Mouse (Mus musculus): ENCODE data around the gene Lgr5.
A peak's percentile ranks its signal among the peaks of the same experiment; 100 is the strongest.

Lgr5 gene

GRCm38 (mm10) chr10:115570577-115570976 lies 17.0 kb downstream of the Lgr5 start:
- DNase-seq (ENCODE audit: low spot score) = no peak

- no peak for DNase-seq (ENCODE audit: low spot score)
Observed at GRCm38 (mm10) chr10:115569712-115570491, 17.7 kb downstream of the Lgr5 start, which contains the start of gene A930009A15Rik. A930009A15Rik (plus strand) TSS chr10:115569986.

DNA sequence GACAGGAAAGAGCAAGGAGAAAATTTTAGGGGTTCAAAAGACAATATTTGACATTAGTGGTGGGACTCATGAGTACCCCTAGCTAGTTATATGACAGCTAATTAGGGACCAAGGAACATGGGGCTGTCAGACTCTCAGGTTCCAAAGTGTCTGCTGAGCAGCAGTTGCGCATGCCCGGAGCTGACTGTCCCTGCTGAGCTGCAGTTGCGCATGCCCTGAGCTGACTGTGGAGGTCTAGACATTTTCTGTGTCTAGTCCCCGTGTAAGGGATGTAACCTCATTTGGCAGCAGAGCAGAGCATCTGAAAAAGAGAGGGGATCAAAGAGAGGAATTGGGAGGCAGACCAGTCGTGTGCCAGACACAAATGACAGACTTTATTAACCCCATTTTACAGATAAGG lies 23.6 kb downstream of the Lgr5 start:
- DNase-seq (ENCODE audit: low spot score) = no peak

DNA sequence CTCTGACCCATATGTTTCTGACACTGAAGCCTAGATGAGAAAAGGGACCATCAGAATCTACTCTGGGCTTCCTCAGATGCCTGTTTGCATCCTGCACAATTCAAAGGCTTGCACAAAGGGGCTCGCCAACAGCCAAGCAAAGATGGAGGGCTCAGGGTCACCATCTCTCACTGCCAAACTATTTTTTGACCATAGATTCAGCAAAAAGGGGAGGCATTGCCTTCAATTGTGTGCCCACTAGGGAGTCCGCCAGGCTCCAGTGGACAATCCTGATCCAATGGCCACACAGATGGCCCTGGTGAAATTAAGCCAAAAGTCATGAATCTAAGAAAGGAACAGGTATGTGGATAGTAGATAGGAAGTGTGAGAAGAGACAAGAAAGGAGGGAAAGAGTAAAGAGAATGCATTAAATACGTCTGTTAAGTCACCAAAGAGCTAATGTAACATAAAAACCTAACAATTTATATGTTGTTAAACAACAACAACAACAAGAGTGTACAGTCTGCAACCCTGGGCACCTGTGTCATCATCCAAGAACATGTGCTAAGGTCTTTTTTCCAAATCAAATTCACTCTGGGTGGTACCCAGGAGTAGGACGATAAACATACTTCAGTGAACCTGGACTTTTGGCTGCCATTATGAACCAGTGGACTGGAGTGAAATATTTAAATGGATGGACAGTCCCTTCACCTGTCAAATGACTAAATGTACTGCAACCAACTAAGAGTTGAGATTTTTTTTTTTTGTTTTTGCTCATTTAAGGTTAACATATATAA lies 24.5 kb downstream of the Lgr5 start:
- DNase-seq (ENCODE audit: low spot score) = no peak

DNA sequence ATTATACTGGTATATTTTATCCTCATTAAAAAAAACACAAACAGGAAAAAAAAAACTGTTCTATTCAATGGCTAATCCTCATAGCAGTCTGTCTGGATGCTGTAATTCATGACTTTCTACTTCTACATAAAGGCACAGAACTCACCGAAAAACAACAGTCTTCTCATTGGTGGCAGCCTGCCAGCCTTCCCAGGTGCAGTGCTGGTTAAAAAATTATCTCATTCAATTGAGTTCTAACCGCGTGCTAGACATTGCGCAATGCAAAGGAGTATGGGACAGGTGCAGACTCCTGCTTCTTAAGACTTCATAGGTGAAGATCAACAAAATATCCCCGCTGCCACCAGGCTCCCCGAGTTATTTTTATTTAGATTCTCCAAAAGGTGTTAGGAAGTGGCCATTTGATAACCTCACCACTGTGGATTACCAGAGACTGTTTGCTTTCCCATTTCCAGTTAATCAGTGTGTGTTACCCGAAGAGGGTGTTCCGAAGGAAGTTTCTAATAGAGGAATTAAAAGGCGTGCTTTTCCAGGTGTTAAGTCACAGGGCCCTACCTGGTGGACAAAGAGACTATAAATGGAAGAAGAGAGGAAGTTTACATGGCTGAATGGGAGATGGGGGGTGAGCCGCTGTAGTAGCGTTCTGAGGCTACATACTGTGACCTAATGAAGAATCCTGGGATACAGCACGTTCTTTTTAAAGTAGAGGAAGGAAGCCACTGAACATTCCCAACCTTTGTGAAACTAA lies 26.3 kb downstream of the Lgr5 start:
- peak; percentile 28 for DNase-seq (ENCODE audit: low spot score)

DNA sequence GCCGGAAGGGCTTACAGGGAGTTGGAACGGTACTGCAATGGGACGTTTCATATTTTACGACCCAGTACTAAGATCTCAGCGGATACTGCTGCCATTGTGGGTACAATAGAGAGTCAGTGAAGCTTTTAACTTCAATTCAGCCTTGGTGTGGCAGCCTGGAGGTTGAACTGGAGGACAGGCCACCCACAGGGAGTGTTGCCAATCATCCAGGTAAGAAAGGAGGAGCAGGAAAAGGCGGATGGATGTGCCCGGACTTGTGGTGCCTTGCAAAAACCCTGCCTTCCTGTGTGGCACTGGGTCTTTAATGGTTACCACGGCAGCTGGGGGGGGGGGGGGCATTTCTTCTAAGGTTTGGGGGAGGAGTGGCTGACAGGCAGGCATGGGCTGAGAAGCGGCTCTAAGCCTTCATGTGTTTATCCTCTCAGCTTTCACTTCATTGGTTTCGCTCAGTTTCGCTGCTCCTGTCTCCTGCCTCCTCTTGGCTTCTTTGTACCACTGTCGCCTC lies 30.8 kb downstream of the Lgr5 start:
- DNase-seq (ENCODE audit: low spot score) = no peak

DNA sequence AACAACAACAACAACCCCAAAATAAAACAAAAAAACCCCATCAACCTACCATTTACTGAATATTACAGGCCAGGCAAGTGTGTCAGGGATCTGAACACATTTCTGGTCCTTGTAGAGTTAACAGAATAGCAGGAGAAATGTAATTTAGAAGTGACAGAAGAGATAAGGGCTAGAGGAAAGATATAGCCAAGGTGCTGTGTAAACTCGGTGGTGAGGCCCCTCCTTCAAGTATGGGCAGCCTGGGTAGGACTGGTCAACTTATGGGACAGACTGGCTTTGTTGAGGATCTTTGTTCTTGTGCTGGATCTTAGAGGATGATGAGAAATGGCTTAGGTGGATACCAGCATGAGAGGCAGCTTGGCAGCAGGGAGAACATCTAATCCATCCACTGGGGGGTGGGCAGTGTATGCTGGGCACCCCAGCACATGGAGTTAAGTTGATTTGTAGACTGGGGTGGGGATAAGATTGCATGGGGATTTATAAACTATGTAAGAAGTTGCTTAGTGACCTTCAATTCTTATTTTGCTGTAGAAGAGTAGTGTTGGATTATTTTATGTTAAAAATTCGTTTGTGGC lies 32.3 kb downstream of the Lgr5 start:
- DNase-seq (ENCODE audit: low spot score) = no peak

DNA sequence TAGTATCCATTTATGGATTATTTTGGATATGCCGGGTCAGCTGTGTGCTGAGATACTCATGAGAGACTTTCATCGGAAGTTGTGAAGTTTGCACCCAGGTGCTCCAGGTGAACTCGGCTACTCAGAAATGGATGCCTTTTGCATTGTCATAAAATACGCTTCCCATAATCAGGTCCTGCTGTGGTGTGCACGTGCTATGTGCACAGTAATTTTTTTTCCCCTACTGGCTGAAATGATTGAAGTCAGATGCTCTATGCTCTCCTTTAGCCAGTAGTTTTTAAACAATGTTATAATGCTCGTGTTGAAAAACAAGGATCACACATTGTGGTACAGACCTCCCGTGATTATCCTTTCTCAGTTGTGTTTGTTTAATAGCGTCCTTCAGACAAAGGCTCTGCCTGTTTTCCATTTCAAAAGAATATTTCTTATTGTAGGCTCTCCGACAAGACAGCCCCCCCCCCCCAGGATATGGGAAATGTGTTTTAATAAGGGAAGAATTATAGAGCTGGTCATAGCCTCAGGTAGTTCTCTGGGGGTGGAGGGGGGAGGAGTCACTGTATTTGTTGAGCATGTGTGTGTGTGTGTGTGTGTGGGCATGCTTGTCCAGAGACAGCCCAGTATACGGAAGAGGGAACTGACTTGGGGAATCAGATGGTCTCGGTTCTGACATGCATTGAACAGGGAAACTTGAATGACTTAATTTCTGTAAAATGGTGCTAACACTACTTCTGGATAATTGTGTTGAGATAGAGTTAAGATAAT lies 34.0 kb downstream of the Lgr5 start:
- DNase-seq (ENCODE audit: low spot score) = no peak

DNA sequence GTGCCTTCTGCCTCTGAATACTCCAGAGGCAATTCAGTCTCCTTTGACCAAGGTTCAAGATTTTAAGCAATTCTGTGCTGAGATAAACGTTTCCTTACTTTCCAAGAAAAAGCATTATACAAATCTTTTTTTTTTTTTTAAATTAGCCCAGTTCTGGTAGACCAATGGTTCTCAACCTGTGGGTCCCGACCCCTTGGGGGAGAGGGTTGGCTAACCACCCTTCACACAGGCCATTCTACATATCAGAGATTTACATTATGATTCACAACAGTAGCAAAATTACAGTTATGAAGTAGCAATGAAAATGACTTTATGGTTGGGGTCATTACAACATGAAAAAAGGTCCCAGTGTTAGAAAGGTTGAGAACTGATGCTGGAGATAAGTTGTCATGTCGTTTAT lies 36.5 kb downstream of the Lgr5 start:
- no peak for DNase-seq (ENCODE audit: low spot score)

GRCm38 (mm10) chr10:115550253-115550652 lies 37.3 kb downstream of the Lgr5 start:
- no peak for DNase-seq (ENCODE audit: low spot score)

DNA sequence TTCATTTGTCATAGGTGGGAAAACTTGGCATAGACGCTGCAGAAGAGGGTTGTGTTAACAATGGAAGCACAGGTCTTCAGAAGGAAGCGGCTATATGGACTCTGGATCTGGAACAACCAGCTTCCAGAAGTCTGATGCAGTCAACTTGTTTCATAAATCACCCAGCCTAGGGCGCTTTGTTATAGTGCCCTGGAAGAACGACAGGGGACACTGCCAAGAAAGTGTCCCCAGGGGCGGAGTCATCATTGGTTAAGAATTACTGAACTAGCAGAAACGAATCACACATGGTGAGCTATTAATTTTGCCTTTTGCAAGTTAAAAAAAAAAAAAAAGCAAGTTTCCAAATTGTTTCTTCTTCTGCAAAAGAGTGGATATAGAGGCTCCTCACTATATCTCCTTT lies 44.7 kb downstream of the Lgr5 start:
- no peak for DNase-seq (ENCODE audit: low spot score)

GRCm38 (mm10) chr10:115530746-115531145 lies 56.8 kb downstream of the Lgr5 start:
- DNase-seq (ENCODE audit: low spot score) = no peak

GRCm38 (mm10) chr10:115529768-115530167 lies 57.8 kb downstream of the Lgr5 start:
- DNase-seq (ENCODE audit: low spot score) = no peak

DNA sequence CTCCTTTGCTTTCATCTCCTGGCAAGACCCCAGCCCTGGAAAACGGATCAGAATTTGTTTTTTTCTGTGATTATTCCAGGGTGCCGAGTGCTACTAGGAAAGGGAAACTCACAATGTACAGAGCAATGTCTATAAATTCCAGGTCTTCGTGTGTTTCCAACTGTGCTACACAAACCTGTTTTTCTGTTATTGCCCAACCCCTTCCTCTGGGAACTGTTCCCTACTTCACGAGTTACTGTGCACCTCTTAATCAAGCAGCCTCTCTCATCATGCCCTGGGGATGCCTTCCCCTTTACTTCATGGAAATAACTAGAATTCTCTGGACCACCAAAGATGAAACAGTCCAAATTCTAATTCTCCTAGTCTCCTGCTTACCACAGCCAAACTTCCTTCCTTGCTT lies 58.7 kb downstream of the Lgr5 start:
- DNase-seq (ENCODE audit: low spot score) = no peak

GRCm38 (mm10) chr10:115521081-115521451 lies 66.5 kb downstream of the Lgr5 start:
- DNase-seq (ENCODE audit: low spot score) = no peak

GRCm38 (mm10) chr10:115520200-115521080 lies 67.1 kb downstream of the Lgr5 start:
- no peak for DNase-seq (ENCODE audit: low spot score)

GRCm38 (mm10) chr10:115518845-115519244 lies 68.7 kb downstream of the Lgr5 start:
- no peak for DNase-seq (ENCODE audit: low spot score)

GRCm38 (mm10) chr10:115515503-115515902 lies 72.1 kb downstream of the Lgr5 start:
- DNase-seq (ENCODE audit: low spot score) = no peak

DNA sequence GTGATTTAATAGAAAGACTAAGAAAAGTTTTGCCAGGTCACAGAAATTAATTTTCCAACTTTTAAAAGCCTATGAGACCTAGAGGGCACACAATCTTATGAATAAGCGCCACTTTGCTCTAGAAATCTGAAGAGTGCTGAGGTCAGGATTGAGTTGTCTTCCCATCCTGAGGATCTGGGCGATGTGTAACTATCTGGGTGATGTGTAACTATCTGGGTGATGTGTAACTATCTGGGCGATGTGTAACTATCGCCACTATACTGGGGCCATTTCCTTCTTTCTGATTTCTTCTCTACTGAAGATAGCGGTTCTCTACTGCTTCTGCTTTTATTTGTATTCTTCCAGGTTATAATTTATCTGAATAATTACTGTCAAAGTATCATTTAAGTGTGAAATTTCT lies 76.6 kb downstream of the Lgr5 start:
- DNase-seq (ENCODE audit: low spot score) = no peak

- DNase-seq (ENCODE audit: low spot score) = no peak
Observed at GRCm38 (mm10) chr10:115505631-115506239, 81.8 kb downstream of the Lgr5 start.
